8 mouse cellular contexts compared by ENCODE assay signal in genomic region chr17:87671890-87672660, GRCm38 (mm10). TPM values are rescaled to one million over a fixed set of nuclear protein-coding genes. Genes with fewer than 3 reads are reported as not detected.
A peak's percentile ranks its signal among the peaks of the same experiment; 100 is the strongest.
DNase-seq lines count a peak whose midpoint lies in the region; ATAC-seq lines count a peak whose summit lies in the region.

TSS of gene Msh2 (plus strand) at chr17:87672330.

- peak within 1 kb of the TSS; percentile 83 for H3K27ac ChIP-seq in hindbrain, embryonic 15.5 days (replicated peaks)

- no peaks in the 10 kb centered on the region for H3K36me3 ChIP-seq in hindbrain, embryonic 15.5 days

- H3K4me2 ChIP-seq in hindbrain, embryonic 15.5 days, result peak within 1 kb of the TSS; percentile 63

- DNase-seq in T-cell, adult 2 months (ENCODE audit: low spot score), result peak; percentile 95
- DNase-seq in cerebellum, postnatal 36 days, result peak; percentile 98
- DNase-seq in frontal cortex, postnatal 36 days (ENCODE audit: low spot score in 2 of 2), result peak; percentile 97 to 98
- DNase-seq in left cerebral cortex, adult 11 months (ENCODE audit: low spot score), result peak; percentile 95
- DNase-seq in lung, postnatal 4 days, result peak; percentile 98 to 99
- peak; percentile 98 for DNase-seq in retina, postnatal 7 days (ENCODE audit: low read depth, low spot score)
- DNase-seq in urinary bladder, adult 2 months (ENCODE audit: low spot score), result peak; percentile 92

- peaks cover 27% of the 10 kb centered on the region for H3K4me1 ChIP-seq in hindbrain, embryonic 15.5 days (replicated peaks)

- no peaks in the 10 kb centered on the region for H3K9me3 ChIP-seq in hindbrain, embryonic 15.5 days

- WGBS in hindbrain, embryonic 15.5 days, result under 1% methylated on average over 44 of the region's 44 CpGs

- peak within 1 kb of the TSS; percentile 79 for H3K4me3 ChIP-seq in hindbrain, embryonic 15.5 days

- no peaks in the 10 kb centered on the region for H3K27me3 ChIP-seq in hindbrain, embryonic 15.5 days

- H3K9ac ChIP-seq in hindbrain, embryonic 15.5 days, result peak within 1 kb of the TSS; percentile 71

- ATAC-seq in hindbrain, embryonic 15.5 days (ENCODE audit: low FRiP score, low read depth), result peak; percentile 99

RNA-seq across cellular contexts. Expression of gene Msh2, which starts in this region (rescaled TPM):
- 60.1 and 62.0 TPM in 2 replicates for polyA plus RNA-seq in hindbrain, embryonic 15.5 days (2015; fragmentation: Nextera tagmentation; extraction: Ambion mirVana)
- 19.0 and 19.4 TPM in 2 replicates for polyA plus RNA-seq in urinary bladder, adult 2 months (2012; rRNA removed)

Comparison
In these comparisons a context has a peak if more than half of its experiments do, and no peak if none do; other contexts are left out.
1. Peak in every context shown above with its lines: DNase-seq, ATAC-seq, H3K4me3 ChIP-seq and H3K27ac ChIP-seq.